Mouse (Mus musculus) spleen, postnatal 36 days (tissue): ENCODE measurements around the gene Ptrh1.

Experiments used
- DNase-seq, 2 experiments: peaks; one replicate each; pipeline ENCODE4 v3.0.0; 2022; ENCODE audit warnings: low spot score in 2 of 2, mixed read lengths in 1 of 2

Gene Ptrh1

GRCm38 (mm10) chr2:32775359-32776074 is at the start of gene Ptrh1, which contains the start of gene Ttc16:
TSS of gene Ptrh1 (plus strand) at chr2:32775786.
TSS of gene Ttc16 (minus strand) at chr2:32775633.
- DNase-seq = peak; percentile 95 to 96

GRCm38 (mm10) chr2:32727435-32727834 is 48.2 kb upstream of the Ptrh1 start:
- DNase-seq = peak; percentile 86 to 89

DNA sequence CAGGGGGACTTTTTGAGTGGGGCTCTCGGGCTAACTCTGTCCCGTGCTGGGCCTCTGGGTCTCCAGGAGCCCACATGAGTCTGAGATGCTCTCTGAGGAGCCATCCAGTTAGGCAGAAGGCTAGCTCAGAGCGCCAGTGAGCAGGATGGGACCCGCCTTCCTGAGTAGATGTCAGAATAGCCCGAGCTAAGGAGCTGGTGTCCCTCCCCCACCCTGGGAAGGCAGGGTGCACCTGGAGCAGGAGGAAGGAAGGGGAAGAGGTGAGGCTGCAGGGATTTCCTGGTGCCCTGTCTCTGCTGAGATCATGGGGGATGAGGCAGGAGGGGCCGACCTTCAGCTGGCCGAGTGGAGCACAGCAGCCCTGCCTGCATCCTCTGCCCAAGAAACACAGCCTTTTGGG is 47.1 kb upstream of the Ptrh1 start:
- DNase-seq = no peak

- DNase-seq = no peak
Observed at GRCm38 (mm10) chr2:32729547-32729946, 46.0 kb upstream of the Ptrh1 start.

DNA sequence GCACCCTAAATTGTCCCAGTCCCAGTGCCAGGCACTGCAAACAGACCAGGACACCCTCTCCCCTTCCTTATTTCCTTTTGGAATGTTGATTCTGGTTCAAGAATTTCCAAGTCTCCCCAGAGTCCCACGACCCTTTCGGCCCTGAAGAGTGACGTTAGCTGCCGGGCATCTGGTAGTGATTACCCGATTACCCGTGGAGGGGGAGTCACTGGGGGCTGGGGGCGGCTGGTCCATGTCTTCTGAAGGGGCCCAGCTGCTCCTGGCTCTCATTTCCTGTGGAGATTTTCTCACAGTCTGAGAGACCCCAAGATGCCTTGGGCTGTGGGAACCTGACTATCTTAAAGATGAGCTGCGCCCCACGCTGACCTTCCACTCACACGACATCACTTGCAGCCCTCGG is 44.7 kb upstream of the Ptrh1 start:
- no peak for DNase-seq

DNA sequence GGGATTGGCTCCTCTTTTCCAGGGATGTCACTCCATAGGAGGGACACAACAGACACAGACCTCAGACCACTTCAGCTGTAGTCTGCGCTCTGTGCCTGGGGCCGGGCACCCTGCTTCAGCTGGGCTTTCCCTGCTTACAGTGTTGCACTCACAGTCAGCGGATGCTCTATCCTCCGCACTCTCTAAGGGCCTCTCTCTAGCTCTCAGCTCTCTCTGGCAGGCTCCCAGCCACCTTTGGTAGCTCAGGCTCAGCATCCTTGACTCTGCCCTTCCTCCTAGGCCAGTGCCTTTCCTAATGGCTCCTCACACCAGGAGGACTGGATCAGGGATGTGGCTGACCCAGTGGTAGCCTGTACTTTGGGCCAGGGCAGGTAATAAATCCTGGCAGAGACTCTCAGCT is 43.7 kb upstream of the Ptrh1 start:
- no peak for DNase-seq

GRCm38 (mm10) chr2:32732695-32733094 is 42.9 kb upstream of the Ptrh1 start:
- no peak for DNase-seq

DNA sequence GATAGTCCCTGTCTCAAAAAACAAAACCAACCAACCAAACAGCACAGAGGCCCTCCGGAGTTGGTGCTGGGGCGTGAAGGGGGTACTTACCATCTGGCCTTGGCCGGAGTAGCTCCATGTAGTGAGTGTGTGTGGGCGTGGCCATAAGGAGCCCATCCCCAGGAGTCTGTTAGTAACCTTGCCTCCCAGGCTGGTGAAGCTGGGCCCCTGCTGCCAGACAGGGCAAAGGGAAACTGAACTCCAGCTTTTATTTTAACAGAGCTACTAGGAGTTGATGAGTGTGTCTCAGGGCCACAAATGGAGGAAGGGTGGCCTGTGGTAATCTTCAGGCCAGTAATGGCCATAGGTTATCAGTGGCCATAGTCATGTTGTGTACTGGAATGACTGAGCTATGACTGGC is 41.1 kb upstream of the Ptrh1 start:
- no peak for DNase-seq

GRCm38 (mm10) chr2:32734933-32735332 is 40.7 kb upstream of the Ptrh1 start:
- no peak for DNase-seq

- DNase-seq = no peak
Observed at GRCm38 (mm10) chr2:32736306-32736829, 39.2 kb upstream of the Ptrh1 start.

- DNase-seq = no peak
Observed at GRCm38 (mm10) chr2:32737008-32737407, 38.6 kb upstream of the Ptrh1 start.

GRCm38 (mm10) chr2:32739311-32739710 is 36.3 kb upstream of the Ptrh1 start:
- DNase-seq = no peak

- DNase-seq = no peak
Observed at GRCm38 (mm10) chr2:32740916-32741272, 34.7 kb upstream of the Ptrh1 start, which contains the start of gene 6330409D20Rik. TSS of gene 6330409D20Rik (minus strand) at chr2:32741016.

DNA sequence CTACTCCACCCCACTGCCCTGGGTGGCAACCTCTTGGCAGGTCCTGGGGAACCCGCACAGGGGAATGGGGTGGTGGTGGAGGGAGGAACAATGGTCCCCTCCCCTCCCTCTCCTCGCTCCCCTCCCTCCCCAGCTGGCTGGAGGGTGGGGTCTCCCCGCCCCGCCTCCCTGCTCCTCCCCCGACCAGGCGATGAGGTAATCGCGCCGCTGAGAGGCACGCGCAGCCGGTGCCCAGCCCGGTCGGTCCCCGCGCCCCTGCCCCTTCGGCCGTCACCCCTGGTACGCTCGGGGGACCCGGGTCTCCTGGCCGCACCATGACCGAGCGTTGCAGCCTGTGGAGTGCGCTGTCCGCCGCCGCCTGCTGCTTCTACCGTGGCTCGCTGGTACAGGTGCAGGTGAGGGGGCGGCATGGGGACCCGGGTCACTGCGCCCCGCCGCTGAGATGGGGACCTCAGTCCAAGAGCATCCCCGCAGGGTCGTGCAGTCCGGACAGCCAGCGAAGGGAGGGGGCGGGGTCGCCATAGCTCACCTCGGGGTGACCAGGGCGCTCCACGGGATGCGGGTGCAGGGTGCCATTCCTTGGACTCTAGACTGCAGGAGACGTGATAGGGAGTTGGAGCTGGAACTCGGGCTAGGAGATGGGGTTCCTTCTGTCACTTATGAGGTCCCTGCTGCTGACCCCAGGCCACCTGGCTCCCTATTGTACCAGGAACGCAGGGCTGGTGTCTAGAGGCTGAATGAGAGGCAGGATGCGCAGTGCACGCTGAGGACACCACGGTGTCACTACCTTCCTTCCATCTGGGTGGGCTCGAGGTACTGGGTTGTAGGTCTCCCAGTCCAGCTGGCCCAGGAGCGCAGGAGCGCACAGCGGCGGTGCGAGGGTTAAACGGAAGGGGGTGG is 34.1 kb upstream of the Ptrh1 start:
- DNase-seq = no peak

- no peak for DNase-seq
Observed at GRCm38 (mm10) chr2:32742173-32742531, 33.4 kb upstream of the Ptrh1 start.

DNA sequence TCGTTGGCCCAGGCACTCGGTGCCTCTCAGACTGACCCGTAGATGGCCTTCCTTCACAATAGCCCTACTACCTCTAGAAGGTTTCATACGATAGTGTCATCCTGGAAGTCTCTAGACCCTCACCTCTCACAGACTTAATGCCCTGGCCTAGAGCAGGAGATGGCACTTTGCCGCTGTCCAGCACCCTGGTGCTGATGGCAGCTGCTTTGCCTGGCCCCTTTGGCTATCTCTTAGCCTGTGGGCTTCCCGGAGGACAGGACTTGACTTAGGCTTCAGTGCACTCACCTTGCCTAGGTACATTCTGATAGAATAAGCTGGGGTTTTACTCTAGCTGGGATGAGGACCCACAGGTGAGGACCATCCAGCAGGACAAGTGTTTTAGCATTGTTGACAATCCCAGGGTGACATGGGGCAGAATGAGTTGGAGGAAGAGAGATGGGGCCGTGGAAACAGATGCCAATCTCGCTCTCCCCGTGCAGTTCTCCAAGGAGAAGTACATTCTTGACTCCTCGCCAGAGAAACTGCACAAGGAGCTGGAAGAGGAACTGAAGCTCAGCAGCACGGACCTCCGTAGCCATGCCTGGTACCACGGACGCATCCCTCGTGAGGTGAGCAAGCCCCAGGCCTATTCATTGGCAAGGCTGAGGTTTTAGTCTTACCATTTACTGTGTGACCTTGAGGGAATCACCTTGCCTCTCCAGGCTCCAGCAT is 31.2 kb upstream of the Ptrh1 start:
- no peak for DNase-seq

- DNase-seq = no peak
Observed at GRCm38 (mm10) chr2:32749082-32749481, 26.5 kb upstream of the Ptrh1 start.

- DNase-seq = no peak
Observed at GRCm38 (mm10) chr2:32750199-32750598, 25.4 kb upstream of the Ptrh1 start.

DNA sequence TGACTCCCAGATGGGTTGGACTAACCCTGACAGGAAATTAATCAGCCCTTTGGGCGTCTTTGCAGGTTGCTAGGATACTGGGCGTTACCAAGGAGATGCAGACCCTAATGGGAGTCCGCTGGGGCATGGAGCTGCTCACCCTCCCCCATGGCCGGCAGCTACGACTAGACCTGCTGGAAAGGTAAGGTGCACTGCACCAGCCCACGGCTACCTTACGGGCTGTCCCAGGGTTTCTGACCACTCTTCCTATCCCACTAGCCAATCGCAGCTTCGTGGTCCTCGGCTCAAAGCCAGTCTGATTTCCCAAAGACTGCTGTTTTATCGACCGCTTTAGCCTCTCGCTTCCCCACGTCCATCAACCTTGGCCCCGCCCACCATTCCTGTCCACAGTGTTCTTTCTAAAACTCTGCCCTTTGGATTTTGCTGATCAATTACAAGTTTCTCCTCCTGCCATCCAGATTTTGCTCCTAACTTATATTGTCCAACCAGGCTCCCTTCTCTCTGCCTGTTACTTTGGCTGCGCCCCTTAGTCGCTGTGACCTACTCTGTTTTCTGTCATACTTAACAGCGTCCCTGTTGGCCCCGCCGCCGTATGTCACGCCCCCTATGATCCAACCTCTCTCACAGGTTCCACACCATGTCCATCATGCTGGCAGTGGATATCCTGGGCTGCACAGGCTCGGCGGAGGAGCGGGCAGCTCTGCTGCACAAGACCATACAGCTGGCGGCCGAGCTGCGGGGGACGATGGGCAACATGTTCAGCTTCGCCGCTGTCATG is 24.5 kb upstream of the Ptrh1 start:
- DNase-seq = no peak

GRCm38 (mm10) chr2:32751665-32752033 is 23.9 kb upstream of the Ptrh1 start:
- no peak for DNase-seq

- DNase-seq = no peak
Observed at GRCm38 (mm10) chr2:32752181-32752580, 23.4 kb upstream of the Ptrh1 start.
